Mouse (Mus musculus) heart, postnatal 0 days (tissue): ENCODE measurements around the gene Fam174b. TPM values are rescaled to one million over a fixed set of nuclear protein-coding genes. Genes with fewer than 3 reads are reported as not detected.

Source experiments
- ATAC-seq: fragments of 200-750 bp; cut with Nextera tagmentation; 2 replicates; pipeline ENCODE4 v1.8.0; 2017; ENCODE audit warnings: low read depth, moderate number of reproducible peaks, moderate library complexity; ENCODE audit not compliant: insufficient read depth
- DNase-seq: peaks from one replicate; pipeline ENCODE4 v3.0.0-alpha.2; 2016; ENCODE audit warnings: low spot score
- H3K27ac ChIP-seq: fragments of 300-500 bp; sonication (generic); 2 replicates; pipeline ENCODE4 v1.5.1; 2014; ENCODE audit warnings: low read depth, mild to moderate bottlenecking
- H3K27me3 ChIP-seq: fragments of 300-500 bp; sonication (generic); 2 replicates; pipeline ENCODE4 v1.6.1; 2014; ENCODE audit warnings: low read length, mixed read lengths; ENCODE audit not compliant: control insufficient read depth, insufficient read depth
- H3K36me3 ChIP-seq: fragments of 300-500 bp; sonication (generic); replicated peaks from 2 replicates; pipeline ENCODE4 v1.6.1; 2014; ENCODE audit warnings: low read length, mixed read lengths; ENCODE audit not compliant: control insufficient read depth, insufficient read depth
- H3K4me1 ChIP-seq: fragments of 300-500 bp; sonication (generic); 2 replicates; pipeline ENCODE4 v1.6.1; 2014; ENCODE audit warnings: antibody characterized with exemption; ENCODE audit not compliant: control insufficient read depth, insufficient read depth
- H3K4me2 ChIP-seq: fragments of 300-500 bp; sonication (generic); 2 replicates; pipeline ENCODE4 v1.6.1; 2014; ENCODE audit warnings: low read depth, mild to moderate bottlenecking, low read length, moderate library complexity
- H3K4me3 ChIP-seq: fragments of 300-500 bp; sonication (generic); 2 replicates; pipeline ENCODE4 v1.5.1; 2014; ENCODE audit warnings: low read depth, low read length
- H3K9ac ChIP-seq: fragments of 300-500 bp; sonication (generic); replicated peaks from 2 replicates; pipeline ENCODE4 v1.6.1; 2014; ENCODE audit warnings: low read depth, low read length, mixed read lengths
- H3K9me3 ChIP-seq: fragments of 300-500 bp; sonication (generic); replicated peaks from 2 replicates; pipeline ENCODE4 v1.6.1; 2016; ENCODE audit warnings: low read length; ENCODE audit not compliant: control insufficient read depth
- CTCF ChIP-seq: IDR thresholded peaks from 2 replicates; pipeline ENCODE4 v1.5.1; 2016; ENCODE audit warnings: antibody characterized with exemption, control low read depth, low read depth
- EP300 ChIP-seq: IDR thresholded peaks from 2 replicates; pipeline ENCODE4 v1.6.1; 2016; ENCODE audit warnings: antibody characterized with exemption, low read depth
- WGBS: fragments of 180-500 bp; shearing (Covaris S2); extraction: QIAGEN DNeasy Blood & Tissue Kit; methylation state at CpG from one replicate; pipeline ENCODE4 v1.1.7; 2014; 5-methylcytosine and 5-hydroxymethylcytosine counted together
- polyA plus RNA-seq: library from polyadenylated mRNA; unstranded; fragments of >200 nt; fragmentation: Nextera tagmentation; extraction: Ambion mirVana; gene quantifications from 2 replicates; pipeline ENCODE4 v1.2.1, GENCODE M21; 2015
- total RNA-seq: library from RNA; depleted of rRNA; stranded (reverse); fragments of >200 nt; gene quantifications from 2 replicates; pipeline ENCODE4 v1.2.3, GENCODE M21; 2014; ENCODE audit warnings: low replicate concordance

The Fam174b gene
- total and polyA plus RNA-seq, 2 experiments from 2014 or later: 72.9 to 94.7 TPM

- ATAC-seq: no peak; the same call in 1 of the 2 replicates
- DNase-seq: no peak
- TF ChIP-seq EP300 (no peak), CTCF (no peak)
- Histone ChIP-seq H3K36me3 (no peaks in the 10 kb centered on the region), H3K4me2 (no peak overlapping the region), H3K27me3 (no peaks in the 10 kb centered on the region), H3K4me1 (peaks cover 24% of the 10 kb centered on the region), H3K4me3 (no peak overlapping the region), H3K27ac (peak overlapping the region; percentile 36), H3K9ac (no peak overlapping the region), H3K9me3 (no peaks in the 10 kb centered on the region)
- 36% methylated on average over 9 of the region's 9 CpGs for WGBS
Measured at GRCm38 (mm10) chr7:73774781-73775180, 34.7 kb downstream of the Fam174b start.

GRCm38 (mm10) chr7:73777777-73778176, 37.7 kb downstream of the Fam174b start:
- Histone ChIP-seq H3K9me3 (no peaks in the 10 kb centered on the region), H3K4me2 (no peak overlapping the region), H3K4me1 (peaks cover 14% of the 10 kb centered on the region), H3K4me3 (no peak overlapping the region), H3K9ac (no peak overlapping the region), H3K27me3 (no peaks in the 10 kb centered on the region), H3K36me3 (no peaks in the 10 kb centered on the region), H3K27ac (no peak overlapping the region)
- no peak for TF ChIP-seq EP300
- no peak for TF ChIP-seq CTCF
- DNase-seq (no peak), ATAC-seq (no peak)
- 71% methylated on average over 3 of the region's 3 CpGs for WGBS

GRCm38 (mm10) chr7:73784736-73785428, 44.8 kb downstream of the Fam174b start:
- H3K27me3 ChIP-seq: no peaks in the 10 kb centered on the region
- H3K9ac ChIP-seq: no peak overlapping the region
- no peaks in the 10 kb centered on the region for H3K9me3 ChIP-seq
- no peak overlapping the region for H3K27ac ChIP-seq
- WGBS: 46% methylated on average over 4 of the region's 4 CpGs
- peaks cover 21% of the 10 kb centered on the region; the same call in 1 of the 2 replicates for H3K4me1 ChIP-seq
- H3K36me3 ChIP-seq: no peaks in the 10 kb centered on the region
- no peak for ATAC-seq
- TF ChIP-seq EP300 (no peak), CTCF (no peak)
- no peak overlapping the region for H3K4me2 ChIP-seq
- DNase-seq: no peak
- no peak overlapping the region for H3K4me3 ChIP-seq

GRCm38 (mm10) chr7:73785815-73786214, 45.7 kb downstream of the Fam174b start:
- no peaks in the 10 kb centered on the region for H3K36me3 ChIP-seq
- DNase-seq: no peak
- H3K4me3 ChIP-seq: no peak overlapping the region
- no peak overlapping the region for H3K4me2 ChIP-seq
- H3K9me3 ChIP-seq: no peaks in the 10 kb centered on the region
- no peak for ATAC-seq
- WGBS: 62% methylated on average over 4 of the region's 4 CpGs
- no peak overlapping the region for H3K27ac ChIP-seq
- peaks cover 21% of the 10 kb centered on the region; the same call in 1 of the 2 replicates for H3K4me1 ChIP-seq
- H3K27me3 ChIP-seq: no peaks in the 10 kb centered on the region
- H3K9ac ChIP-seq: no peak overlapping the region
- TF ChIP-seq EP300: no peak
- TF ChIP-seq CTCF: no peak

- Histone ChIP-seq H3K4me3 (no peak overlapping the region), H3K4me1 (peaks cover 21% of the 10 kb centered on the region; the same call in 1 of the 2 replicates), H3K36me3 (no peaks in the 10 kb centered on the region), H3K27ac (no peak overlapping the region), H3K9ac (no peak overlapping the region), H3K9me3 (no peaks in the 10 kb centered on the region), H3K27me3 (no peaks in the 10 kb centered on the region), H3K4me2 (no peak overlapping the region)
- whole genome bisulfite sequencing: 69% methylated on average over 8 of the region's 8 CpGs
- DNase-seq (no peak), ATAC-seq (no peak)
- TF ChIP-seq EP300 (no peak), CTCF (no peak)
Measured at GRCm38 (mm10) chr7:73787513-73787912, 47.4 kb downstream of the Fam174b start.

- WGBS: 67% methylated on average over 8 of the region's 8 CpGs
- TF ChIP-seq CTCF: no peak
Measured at GRCm38 (mm10) chr7:73791096-73791495, 51.0 kb downstream of the Fam174b start.

More at GRCm38 (mm10) chr7:73791096-73791495, 51.0 kb downstream of the Fam174b start:
- no peaks in the 10 kb centered on the region for H3K27me3 ChIP-seq
- H3K4me2 ChIP-seq: no peak overlapping the region
- H3K4me3 ChIP-seq: no peak overlapping the region
- H3K4me1 ChIP-seq: peaks cover 13% of the 10 kb centered on the region; the same call in 1 of the 2 replicates
- no peak for ATAC-seq
- no peaks in the 10 kb centered on the region for H3K36me3 ChIP-seq
- no peak overlapping the region for H3K27ac ChIP-seq
- no peaks in the 10 kb centered on the region for H3K9me3 ChIP-seq
- DNase-seq: no peak
- no peak overlapping the region for H3K9ac ChIP-seq
